11 mouse cellular contexts compared by ENCODE assay signal in genomic region chr8:120284265-120284664, GRCm38 (mm10). TPM values are rescaled to one million over a fixed set of nuclear protein-coding genes. Genes with fewer than 3 reads are reported as not detected.
A peak's percentile ranks its signal among the peaks of the same experiment; 100 is the strongest.
DNase-seq lines count a peak whose midpoint lies in the region; ATAC-seq lines count a peak whose summit lies in the region.
"Had no signal": no experiment of that assay in that cellular context is flagged by ENCODE, and none has a peak within 500 bp of the region (broad histone marks: within the 10 kb centered on the region; RNA-seq: fewer than 3 reads in every experiment).

No protein-coding gene starts in this region.

- H3K9me3 ChIP-seq in heart, embryonic 16.5 days (replicated peaks; ENCODE audit: control insufficient read depth, low read length): no peaks in the 10 kb centered on the region
- no peaks in the 10 kb centered on the region for H3K9me3 ChIP-seq in limb, embryonic 15.5 days

- no peak overlapping the region for H3K4me3 ChIP-seq in heart, embryonic 16.5 days (ENCODE audit: low read length)
- no peak overlapping the region for H3K4me3 ChIP-seq in limb, embryonic 15.5 days
- H3K4me3 ChIP-seq: erythroblast, embryonic 14.5 days had no signal

- peak overlapping the region; percentile 24; the same call in 1 of the 2 replicates for H3K27ac ChIP-seq in heart, embryonic 16.5 days (ENCODE audit: low read length)
- peak overlapping the region; percentile 71 for H3K27ac ChIP-seq in limb, embryonic 15.5 days
- H3K27ac ChIP-seq: macrophage had no signal

- ATAC-seq in heart, embryonic 16.5 days (replicated peaks; ENCODE audit: extremely low read depth, insufficient read depth, low FRiP score): no peak
- ATAC-seq in limb, embryonic 15.5 days (ENCODE audit: insufficient number of reproducible peaks, low FRiP score, low TSS enrichment, low read depth): no peak

- intact Hi-C loops in left cerebral cortex, postnatal 25 days (cut with DNase I): no loop called here

- no peaks in the 10 kb centered on the region for H3K36me3 ChIP-seq in heart, embryonic 16.5 days (ENCODE audit: control insufficient read depth, insufficient read depth)
- no peaks in the 10 kb centered on the region for H3K36me3 ChIP-seq in limb, embryonic 15.5 days

- DNase-seq in heart, adult 9 months (ENCODE audit: low spot score in 2 of 2): no peak
- DNase-seq in thymus, postnatal 4 days: peak; percentile 28
- DNase-seq in thymus, postnatal 25 days: no peak
- DNase-seq in urinary bladder, postnatal 36 days (ENCODE audit: low spot score in 2 of 2): no peak
- DNase-seq in left cerebral cortex, postnatal 25 days (ENCODE audit: low spot score in 2 of 2): no peak
- DNase-seq in natural killer cell, adult 2 months (ENCODE audit: low spot score in 2 of 2): no peak
- DNase-seq: heart, postnatal 10 days had no signal

- no peaks in the 10 kb centered on the region; the same call in 1 of the 2 replicates for H3K27me3 ChIP-seq in heart, embryonic 16.5 days (ENCODE audit: control insufficient read depth, insufficient read depth, low read length)
- no peaks in the 10 kb centered on the region for H3K27me3 ChIP-seq in limb, embryonic 15.5 days

- WGBS in heart, embryonic 16.5 days: 55% methylated on average over 9 of the region's 9 CpGs
- WGBS in limb, embryonic 15.5 days: 26% methylated on average over 9 of the region's 9 CpGs

- H3K9ac ChIP-seq in heart, embryonic 16.5 days (ENCODE audit: low read length): no peak overlapping the region
- no peak overlapping the region for H3K9ac ChIP-seq in limb, embryonic 15.5 days

- peaks cover 57% of the 10 kb centered on the region for H3K4me1 ChIP-seq in heart, embryonic 16.5 days (ENCODE audit: control insufficient read depth, insufficient read depth, low read length)
- H3K4me1 ChIP-seq in limb, embryonic 15.5 days: peaks cover 84% of the 10 kb centered on the region

- H3K4me2 ChIP-seq in heart, embryonic 16.5 days (ENCODE audit: low read depth, low read length): no peak overlapping the region
- no peak overlapping the region for H3K4me2 ChIP-seq in limb, embryonic 15.5 days

RNA-seq across cellular contexts. Expression of gene Gse1, which starts 56.0 kb away (rescaled TPM):
- 7.7 and 9.7 TPM in 2 replicates for polyA plus RNA-seq in heart, embryonic 16.5 days (2015; fragmentation: Nextera tagmentation; extraction: Ambion mirVana)
- 6.8 and 7.3 TPM in 2 replicates for polyA plus RNA-seq in limb, embryonic 15.5 days (2015; fragmentation: Nextera tagmentation; extraction: Ambion mirVana)
- total RNA-seq in left cerebral cortex, postnatal 25 days (2021): 10 to 100 TPM; 74.2 to 79.4 TPM
